Mouse (Mus musculus): Measurements from ENCODE around the gene Slc25a11.

Gene Slc25a11

DNA sequence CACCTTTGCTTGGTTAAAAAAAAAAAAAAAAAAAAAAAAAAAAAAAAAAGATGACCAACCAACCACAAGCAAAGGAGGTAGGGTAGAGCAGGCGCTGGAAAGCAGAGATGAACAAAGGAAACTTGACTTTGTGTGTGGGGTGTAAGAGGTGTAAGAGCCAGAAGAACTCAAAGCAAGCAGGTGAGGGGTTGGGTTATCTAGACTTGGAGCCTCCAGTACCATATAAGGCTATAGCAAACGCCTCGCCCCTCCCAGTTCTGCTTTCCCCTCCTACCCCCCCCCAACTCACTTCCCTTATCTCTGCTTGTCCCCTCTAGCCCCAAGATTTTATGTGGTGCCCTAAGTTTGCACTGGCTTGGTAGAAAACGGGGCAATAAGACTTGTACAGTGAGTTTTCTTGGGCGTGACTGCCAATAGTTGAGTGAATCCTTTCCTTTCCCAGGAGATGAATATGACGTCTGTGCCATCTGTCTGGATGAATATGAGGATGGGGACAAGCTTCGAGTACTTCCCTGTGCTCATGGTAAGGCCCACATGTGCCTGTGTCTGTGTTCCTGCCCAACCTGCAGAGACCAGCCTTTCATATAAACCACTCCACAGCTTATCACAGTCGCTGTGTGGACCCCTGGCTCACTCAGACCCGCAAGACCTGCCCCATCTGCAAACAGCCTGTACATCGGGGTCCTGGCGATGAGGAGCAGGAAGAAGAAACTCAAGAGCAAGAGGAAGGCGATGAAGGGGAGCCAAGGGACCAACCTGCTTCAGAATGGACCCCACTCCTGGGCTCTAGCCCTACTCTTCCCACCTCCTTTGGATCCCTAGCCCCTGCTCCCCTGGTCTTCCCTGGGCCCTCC, 3.3 kb upstream of the Slc25a11 start:
- DNase-seq = no peak

DNA sequence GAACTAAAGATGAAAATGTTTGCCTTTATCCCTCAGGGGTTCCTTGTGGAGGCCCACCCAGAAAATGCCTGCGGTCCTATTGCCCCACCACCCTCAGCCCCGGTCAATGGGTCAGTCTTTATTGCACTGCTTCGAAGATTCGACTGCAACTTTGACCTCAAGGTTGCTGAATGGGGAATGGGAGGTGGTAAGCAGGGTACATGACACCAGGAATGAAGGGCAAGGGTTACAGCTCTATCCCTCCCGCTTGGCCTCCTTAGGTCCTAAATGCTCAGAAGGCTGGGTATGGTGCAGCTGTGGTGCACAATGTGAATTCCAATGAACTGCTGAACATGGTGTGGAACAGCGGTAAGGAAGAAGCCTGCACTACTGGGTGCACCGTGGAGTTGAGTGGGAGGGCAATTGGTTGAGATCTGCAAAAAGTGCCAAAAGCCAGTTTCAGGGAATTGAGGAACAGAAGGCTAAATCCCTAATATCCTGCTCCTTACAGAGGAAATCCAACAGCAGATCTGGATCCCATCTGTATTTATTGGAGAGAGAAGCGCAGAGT, 2.0 kb upstream of the Slc25a11 start:
- DNase-seq = no peak

DNA sequence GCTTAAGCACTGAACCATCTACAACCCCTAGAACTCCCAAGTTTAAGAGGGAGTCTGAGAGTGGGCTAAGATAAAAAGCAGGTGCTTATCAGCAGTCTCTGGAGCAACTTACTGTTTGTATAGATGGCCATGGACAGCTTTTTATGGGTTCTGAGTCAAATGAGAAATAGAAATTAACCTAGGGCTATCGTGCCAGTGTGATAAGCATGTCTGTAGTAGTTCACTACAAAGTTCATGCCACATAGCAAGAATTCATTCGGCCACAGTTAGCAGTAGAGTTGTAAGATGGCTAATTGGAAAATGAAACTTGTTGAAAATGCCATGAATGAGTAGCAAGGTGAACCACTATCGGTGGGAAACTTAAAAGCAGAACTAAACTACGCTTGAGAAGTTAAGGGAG, 1.2 kb upstream of the Slc25a11 start:
- DNase-seq = no peak

DNA sequence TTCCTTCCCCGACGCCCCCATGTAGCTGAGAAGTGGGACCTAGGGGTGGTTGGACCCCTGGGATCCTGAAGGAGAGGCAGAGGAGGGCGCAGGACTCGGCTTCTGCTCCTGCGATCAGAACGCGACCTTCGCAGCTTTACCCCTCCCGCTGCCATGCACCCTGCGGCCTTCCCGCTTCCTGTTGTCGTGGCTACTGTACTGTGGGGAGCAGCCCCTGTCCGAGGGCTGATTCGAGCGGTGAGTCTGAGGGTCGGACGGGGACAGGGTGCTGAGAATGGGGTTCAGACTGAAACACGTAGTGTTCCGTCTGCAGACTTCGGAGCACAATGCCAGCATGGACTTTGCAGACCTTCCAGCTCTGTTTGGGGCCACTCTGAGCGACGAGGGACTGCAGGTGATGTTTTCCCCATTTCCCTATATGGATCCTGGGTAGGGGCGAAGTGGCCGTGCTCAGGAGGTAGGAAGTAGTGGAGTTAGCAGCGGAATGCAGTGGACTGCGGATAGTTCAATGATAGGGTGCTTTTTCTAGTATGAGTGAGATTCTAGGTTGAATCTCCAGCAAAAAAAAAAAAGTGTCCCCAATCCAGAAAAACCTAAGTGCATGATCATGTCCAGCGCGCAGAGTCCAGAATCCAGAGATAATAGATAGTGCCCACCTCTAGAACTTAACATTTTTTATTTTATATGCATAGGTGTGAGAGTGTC, 589 bp upstream of the Slc25a11 start:
- DNase-seq = peak; percentile 48

DNA sequence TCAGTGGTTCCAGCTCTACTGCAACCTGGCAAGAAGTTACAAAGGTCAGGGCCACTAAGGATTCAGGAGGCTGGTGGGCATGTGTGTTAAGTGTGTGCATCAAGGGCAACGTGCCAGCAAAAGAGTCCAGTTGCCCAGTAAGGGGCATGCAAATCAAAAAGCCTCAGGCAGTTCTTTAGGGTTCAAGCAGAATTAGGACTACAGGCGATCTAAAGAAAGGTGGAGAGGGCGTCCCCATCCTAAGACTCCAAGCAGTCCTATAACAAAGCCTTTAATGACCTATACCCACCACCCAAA, 1.1 kb downstream of the Slc25a11 start:
- DNase-seq = peak; percentile 71

DNA sequence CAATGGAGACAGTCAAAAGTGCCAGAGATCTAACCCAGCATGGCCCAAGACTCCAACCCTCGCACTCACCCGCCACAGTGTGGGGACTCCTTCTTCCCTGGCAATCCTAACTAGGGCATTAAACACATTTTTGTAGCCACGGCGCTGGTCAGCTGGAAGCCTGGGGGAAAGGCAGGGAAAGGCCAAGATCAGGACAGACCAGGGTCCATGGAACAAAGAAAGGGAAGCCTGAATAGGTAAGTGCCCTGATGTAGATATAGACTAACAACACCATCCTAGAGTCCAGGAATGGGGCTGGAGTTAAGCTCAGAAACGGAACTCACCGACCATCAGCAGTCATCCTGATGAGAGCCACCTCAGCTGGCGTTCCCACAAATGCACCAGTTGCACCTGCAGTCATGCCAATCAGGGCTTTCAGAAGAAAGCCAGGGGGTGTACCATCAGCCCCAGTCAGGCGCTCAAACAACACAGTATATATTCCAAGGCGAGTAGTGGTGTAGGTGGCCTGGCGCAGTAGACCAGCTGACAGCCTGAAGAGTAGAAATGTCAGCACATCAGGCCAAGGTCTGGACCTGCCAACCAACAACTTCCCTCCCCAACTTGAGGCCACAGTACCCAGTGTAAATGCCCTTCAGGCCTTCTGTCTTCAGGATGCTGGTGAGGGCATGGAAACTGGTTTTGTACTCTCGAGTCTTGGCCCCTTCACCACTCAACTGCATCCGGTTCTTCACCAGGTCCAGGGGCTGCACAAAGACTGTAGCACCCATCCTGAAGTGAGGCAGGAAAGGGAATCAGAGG, 1.6 kb downstream of the Slc25a11 start:
- DNase-seq = no peak

DNA sequence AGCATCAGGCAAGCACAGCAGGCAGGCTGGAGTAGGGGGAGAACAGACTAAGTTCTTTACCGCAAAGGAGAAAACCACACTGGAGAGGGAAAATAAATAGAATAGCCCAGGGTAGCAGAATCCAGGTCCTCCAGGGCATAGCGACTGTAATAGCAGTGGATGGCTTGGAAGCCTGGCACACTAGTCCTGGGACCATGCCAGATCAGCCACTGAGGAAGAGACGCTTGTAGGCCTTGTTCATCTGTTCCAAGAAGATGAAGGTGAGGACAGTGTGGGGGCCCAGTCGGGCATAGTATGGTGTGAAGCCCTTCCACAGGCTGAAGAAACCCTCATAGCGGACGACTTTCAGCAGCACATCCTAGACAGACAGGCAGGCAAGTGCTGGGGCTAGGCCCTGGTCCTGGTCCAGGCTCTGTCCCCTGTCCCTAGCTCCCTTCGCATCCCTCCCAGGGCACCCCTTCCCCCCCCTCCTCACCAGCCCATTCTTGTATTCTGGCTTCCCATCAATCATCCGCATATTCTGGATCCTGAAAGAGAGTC, 2.6 kb downstream of the Slc25a11 start:
- no peak for DNase-seq

DNA sequence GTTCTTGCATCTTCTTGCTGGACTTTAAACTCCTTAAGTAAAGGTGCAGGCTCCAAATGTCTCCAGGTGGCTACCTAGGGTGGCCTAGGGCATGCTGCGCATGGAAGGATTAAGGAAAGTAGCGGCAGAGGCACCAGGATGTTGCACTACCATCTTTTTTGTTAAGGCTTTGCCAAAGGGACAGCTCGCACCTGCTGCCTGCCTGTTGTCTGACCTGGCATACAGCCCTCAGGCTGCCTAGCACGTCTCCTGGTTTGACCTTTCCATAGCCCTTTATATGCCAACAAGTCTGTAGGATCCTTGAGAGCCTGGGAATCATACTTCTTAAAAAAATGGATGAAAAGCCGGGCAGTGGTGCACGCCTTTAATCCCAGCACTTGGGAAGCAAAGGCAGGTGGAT, 4.2 kb downstream of the Slc25a11 start:
- no peak for DNase-seq

DNA sequence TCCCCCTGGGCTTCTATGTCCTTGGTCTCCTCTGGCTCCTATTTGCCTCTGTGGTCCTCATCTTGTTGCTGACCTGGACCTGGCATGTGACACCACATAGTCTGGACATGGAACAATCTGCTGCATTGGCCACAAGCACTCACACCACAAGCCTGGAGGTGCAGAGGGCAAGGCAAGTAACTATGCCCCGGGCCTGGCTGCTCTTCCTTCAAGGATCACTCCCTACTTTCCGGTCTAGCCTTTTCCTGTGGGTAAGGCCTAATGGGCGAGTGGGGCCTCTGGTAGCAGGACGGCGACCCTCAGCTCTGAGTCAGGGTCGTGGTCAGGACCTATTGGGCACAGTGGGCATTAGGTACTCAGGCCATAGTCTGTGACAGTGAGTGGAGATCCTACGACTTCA, 6.0 kb downstream of the Slc25a11 start:
- DNase-seq = no peak

DNA sequence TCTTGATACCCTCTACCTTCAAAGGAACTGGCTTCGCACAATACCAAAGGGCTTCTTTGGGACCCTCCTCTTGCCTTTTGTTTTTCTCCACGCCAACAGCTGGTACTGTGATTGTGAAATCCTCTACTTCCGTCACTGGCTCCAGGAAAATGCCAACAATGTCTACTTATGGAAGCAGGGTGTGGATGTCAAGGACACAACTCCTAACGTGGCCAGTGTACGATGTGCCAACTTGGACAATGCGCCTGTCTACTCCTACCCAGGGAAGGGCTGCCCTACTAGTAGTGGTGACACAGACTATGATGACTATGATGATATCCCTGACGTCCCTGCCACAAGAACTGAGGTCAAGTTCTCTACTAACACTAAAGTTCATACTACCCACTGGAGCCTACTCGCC, 7.3 kb downstream of the Slc25a11 start:
- DNase-seq = no peak

DNA sequence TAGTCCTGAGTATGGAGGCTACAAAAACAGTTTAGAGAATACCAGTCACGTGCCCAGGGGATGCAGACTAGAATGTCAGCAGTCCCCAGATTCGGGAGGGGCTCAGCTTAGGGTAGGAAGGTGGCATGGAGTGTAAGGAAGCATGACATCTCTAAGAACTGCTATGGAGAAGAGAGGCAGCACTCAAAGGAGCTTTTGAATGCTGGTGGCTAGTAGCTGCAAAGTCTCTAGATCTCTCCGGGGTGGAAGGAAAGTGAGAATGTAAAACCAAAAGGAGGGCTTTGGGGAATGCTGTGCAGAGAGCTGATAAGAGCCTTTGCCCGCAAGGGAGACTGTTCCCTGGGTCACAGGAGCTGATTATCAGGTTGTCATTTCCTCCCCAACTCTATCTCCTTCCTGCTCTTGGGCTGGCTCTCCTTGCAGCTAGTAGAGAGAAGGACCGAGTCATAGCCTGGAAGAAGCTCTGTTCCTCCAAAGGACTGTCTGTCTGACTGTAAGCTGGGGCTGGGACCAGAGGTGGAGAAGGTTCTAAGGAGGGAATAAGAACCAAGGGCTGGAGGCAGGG, 8.5 kb downstream of the Slc25a11 start, which contains the start of gene Gp1ba:
Gp1ba (plus strand) TSS at position 409 of the 565 bp plus-strand sequence.
- no peak for DNase-seq

DNA sequence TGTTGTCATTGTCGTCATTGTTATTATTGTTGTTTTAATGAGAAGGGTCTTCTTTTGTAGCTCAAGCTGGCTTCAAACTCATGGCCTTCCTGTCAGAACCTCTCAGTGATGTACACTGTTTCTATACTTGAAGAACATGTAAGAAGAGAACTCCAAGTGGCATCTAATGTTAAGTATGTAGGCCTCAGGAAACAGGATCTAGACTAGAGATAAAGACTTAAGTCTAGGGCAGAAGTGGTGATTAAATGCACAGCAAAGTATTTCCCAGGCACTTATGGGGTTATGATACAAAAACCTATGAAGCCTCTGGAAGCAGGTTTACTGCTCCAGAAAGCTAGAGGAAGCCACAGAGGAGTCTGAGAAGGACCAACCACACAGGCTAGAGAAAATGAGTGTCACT, 9.0 kb downstream of the Slc25a11 start:
- no peak for DNase-seq

DNA sequence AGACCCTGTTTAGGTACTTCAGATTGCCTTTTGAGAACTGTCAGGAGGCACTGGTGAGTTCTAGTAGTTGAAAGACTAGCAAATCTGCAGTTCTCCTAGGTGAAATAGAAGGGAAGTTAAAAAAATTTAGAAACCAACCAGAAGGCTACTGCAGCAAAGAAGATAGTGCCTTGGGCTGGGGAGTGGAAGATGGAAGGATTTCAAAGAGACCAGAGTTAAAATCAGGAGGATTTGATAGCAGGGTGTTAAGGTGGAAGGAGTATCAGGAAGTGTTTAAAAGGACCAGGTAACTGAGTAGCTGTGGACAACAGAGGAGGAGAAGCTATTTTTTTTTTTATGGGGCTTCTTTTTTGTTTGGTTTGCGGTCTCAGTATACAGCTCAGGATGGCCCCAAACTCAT, 9.5 kb downstream of the Slc25a11 start:
- no peak for DNase-seq

DNA sequence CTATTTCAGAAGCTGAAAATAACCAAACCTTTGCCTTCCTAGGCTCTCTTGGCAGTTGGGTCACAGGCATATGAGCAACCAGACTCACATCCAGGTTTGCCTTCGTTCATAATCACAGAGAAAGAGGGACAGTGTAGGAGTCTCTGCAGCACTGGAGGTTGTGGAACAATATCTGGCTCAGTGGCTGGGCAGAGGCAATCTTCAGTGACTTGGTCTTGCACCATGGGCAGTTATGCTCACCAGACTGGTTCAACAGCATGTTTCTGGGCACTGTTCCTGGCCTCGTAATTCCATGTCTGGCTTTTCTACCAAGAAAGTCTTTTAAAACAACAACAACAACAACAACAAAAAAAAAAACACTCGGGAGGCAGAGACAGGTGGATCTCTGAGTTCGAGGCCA, 11.7 kb downstream of the Slc25a11 start:
- DNase-seq = no peak

DNA sequence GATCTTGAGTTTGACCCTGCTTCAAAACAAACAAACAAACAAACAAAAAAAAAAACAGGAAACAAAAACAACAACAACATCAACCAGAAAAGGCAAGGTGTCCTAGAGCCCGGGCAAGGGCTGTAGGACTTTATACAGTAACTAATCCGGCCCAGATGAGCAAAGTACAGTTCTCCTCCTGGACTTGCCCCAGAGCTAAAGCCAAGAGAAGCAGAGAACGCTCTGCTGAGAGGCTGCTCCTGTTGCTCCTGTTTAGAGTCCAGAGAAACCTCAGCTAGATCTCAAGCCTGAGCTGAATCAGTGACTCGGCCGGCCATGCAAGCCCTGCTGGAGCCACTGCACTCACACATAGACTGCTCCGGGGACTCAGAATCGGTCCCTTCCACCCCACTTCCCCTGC, 17.1 kb downstream of the Slc25a11 start:
- peak; percentile 75 for DNase-seq

DNA sequence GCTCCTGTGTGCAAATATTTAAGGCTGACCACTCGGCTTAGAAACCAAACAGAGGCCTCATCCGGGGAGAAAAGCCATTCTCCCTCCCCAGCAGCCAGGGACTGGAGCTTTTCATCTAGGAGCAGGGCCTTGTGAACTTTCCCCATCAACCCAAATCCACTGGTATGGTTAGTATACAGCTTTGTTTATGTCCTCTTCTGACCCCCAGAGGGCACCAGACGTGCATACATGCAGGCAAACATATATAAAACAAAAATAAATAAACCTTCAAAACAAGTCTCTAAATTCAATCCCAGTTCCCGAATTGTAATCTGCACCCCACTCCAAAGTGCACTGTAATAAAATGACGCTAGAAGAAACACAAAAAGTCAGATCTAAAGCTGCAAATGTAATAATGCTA, 17.7 kb downstream of the Slc25a11 start:
- DNase-seq = no peak

DNA sequence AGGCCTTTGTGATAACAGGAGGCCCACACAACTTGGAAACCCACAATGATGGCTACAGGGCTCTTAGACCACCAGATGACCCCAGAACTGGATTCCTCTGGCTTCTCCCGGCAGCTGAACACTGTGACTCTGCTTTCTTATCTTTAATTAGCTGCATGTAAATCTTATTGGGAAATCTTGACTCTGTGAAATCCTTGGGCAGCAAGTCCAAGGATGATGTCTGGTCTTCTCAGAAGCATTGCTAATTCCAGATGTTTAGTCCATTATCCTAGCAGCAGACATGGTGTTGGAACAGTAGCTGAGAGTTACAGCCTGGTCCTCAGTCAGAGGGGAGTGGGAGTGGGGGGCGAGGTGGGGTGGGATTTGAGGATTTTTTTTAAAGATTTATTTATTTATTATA, 18.8 kb downstream of the Slc25a11 start:
- DNase-seq = no peak

DNA sequence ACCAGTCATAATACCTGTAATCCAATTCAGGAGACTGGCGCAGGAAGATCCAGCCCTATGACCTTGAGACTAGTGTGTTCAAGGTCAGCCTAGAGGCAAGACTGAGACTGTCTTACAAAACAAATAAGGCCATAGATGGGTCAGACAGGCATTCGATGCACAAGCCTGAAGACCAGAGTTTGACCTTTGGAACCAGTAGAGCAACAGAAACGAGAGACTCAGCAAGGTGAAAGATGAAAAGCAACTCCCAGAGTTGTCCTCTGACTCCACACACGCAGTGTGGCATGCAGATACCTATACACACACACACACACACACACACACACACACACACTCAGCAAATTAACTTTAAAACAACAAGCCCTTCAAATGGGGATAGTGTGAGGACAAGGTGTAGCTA, 20.4 kb downstream of the Slc25a11 start:
- peak; percentile 49 for DNase-seq

DNA sequence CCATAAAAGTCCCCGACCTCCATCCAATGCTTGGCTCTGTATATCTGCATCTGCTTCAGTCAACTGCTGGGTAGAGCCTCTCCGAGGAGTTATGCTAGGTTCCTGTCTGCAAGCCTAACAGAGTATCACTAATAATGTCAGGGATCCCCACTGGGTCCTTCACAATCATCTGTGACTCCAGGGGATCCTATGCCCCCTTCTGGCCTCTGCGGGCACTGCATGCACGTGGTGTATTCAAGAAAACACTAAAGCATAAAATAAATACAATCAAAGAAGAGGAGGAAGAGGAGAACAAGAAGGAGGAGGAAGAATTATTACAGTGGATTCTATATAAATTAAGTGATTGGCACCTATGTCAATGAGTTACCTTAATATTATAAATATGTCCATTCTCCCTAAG, 21.8 kb downstream of the Slc25a11 start:
- DNase-seq = no peak

DNA sequence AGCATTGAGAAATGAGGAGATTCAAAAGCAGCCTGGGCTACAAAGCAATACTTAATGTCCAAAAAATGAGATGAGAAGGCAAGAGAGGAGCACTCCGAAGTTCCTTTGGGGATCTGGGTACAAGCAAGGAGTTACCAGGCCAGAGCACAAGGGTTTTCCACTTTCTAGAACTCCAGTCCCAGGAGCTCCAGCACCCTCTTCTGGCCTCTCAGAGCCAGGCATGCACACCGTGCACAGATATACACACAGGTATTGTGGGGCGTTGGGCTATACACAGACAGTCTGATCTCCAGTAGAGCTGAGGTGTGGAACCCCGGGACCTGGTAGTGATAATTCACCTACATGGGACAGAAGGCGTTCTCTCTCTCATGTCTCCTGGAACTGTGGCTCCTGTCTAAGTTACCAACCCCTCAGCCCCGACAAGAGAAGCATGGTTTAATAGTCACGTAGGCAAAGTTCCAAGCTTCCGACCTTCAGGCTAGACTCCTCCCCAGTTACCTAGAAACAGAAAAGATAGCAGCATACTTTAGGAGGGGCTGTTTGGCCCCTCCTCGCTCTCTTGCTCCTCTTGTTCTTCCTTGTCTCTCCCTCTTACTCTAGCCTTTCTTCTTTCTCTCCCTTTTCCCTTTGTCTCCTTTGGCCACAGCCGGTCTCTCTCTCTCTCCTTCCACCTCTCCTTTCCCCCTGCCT, 24.1 kb downstream of the Slc25a11 start:
- DNase-seq = no peak

DNA sequence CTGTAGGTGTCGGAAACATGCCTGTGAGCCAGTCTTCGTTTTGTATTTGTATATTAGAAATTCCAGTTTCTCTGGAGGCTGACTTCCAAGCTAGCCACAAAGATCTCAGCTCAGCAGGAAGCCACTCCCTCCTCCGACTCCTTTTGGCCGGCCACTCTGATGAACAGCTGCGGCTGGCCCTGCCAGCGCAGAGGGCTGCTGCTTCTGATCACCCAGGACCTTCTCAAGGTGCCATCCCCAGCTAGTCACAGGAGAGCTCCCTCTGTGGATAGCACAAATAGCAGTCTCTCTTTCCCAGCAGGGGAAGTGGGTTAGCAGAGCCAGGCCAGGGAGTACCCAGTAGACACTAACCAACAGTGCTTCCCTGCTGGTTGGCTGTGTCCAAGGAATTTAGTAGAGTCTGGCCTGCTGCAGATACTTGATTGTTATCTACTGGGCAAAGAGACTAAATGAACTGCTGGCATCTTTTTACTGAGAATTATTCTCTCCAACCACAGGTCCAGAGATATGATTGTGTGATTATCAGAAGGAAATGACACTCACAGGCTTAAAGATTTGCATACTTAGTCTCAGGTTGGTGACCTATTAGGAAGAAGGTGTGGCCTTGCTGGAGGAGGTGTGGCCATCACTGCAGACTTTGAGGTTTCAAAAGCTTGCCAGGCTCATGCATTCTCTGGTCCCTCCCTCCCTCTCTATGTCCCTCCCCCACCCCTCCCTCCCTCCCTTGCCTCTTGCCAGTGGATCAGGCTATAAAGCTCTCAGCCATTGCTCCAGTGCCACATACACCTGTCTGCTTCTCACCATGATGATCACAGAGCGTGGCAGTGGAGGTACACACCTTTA, 25.1 kb downstream of the Slc25a11 start:
- no peak for DNase-seq
